Mouse (Mus musculus) layer of hippocampus, postnatal 25 days (tissue): ENCODE measurements at regions not wholly inside any gene's neighbourhood (a gene's known extent, or its start where the extent isn't known, plus 50 kb on each side); places are given as distances from the start of the nearest gene placed in this dataset.

ENCODE experiments used
- DNase-seq, 2 experiments: peaks; one replicate each; pipeline ENCODE4 v3.0.0; 2022; ENCODE audit warnings: mixed read lengths in 2 of 2, low spot score in 1 of 2; ENCODE audit errors: extremely low spot score in 1 of 2

DNA sequence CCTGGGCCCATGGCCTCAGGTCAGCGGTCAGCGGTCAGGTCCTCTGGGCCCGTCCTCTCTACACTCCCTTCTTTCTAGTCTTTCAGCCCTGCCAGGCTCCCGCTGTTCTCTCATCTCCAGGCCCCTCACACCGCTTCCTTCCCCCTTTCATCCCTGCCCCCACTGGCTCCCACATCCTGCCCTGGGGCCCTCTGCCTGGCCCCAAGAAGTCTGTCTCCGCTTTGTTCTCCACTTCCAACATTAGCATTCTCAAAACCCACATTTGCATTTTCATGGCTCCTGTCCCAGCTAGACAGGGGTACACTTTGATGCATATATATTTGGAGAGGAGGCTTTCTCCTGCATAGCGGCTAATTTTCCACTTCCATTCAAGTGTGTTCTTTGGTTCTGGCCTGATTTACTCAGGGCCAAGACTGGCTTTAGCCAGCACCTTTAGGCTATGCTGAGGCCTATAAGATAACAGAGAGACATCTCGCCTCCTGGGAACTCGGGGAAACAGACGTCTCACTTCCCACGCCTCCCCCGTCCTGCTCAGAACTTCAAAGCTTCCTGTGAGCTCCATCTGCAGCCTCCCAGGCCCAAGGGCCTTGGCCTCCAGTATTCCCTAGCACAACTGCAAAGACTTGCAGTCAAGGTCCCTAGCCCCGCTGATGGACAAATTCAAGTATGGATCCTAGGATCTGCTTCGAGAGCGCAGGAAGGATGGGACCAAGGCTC, 109.8 kb upstream of the Parp11 start:
- DNase-seq: no peak

DNA sequence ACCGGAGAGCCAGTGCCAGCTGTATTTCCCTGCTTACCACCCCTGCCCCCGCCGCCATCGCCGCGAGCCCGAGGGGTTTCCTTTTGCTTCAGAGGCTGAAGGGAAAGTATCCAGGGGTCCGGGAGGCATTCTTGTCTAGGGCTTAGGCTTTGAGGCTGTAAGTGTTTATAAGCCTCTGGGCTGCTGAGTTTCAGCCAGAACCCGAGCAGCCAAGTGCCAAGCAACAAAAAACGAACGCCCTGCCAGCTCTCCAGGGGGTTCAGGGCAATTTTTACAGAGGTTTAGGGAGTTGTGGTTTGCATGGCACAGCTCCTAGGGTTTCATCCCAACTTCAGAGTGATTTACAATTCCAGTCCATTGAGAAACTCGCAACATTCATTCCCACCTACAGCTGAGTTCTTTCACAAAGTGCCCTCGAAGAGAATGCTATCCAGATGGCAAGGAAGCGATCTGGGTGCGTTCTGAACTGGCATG, 109.2 kb upstream of the Parp11 start:
- DNase-seq: no peak

DNA sequence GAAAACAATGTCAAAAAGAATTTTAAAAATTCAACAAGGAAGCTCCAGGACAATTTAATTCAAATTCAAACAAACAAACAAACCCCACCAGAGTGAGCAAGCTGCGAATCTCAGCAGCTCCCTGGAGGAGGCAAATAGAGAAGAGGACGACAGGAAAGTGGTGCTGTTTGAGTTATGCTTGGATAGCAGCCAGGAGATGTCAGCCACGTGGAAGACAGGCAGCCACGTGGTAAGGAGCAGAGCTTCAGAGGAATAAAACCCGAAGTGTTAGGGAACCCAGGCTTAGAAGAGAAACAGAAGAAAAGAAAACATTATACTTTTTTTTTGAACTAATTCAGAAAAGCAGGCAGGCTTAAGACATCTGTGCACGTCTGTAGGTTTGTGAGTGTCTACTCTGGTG, 108.2 kb upstream of the Parp11 start:
- no peak for DNase-seq

DNA sequence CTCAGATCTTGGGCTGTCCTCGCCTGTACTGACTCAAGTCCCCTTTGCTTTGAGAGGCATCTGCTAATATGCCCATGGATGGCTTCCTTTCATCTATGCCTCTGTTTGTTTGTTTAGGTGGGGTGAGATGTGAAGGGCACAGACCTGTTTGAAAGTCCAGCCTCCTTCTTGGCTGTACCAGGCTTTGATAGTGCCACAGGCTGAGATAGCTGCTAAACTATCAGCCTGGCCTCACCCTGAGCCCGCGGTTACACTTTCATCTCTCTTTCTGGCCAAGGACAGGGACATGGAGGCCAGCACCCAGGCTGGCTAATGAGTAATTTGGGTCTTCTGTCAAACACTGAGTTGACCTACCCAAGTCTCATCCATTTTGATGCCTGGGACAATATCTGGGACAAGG, 105.0 kb upstream of the Parp11 start:
- no peak for DNase-seq

DNA sequence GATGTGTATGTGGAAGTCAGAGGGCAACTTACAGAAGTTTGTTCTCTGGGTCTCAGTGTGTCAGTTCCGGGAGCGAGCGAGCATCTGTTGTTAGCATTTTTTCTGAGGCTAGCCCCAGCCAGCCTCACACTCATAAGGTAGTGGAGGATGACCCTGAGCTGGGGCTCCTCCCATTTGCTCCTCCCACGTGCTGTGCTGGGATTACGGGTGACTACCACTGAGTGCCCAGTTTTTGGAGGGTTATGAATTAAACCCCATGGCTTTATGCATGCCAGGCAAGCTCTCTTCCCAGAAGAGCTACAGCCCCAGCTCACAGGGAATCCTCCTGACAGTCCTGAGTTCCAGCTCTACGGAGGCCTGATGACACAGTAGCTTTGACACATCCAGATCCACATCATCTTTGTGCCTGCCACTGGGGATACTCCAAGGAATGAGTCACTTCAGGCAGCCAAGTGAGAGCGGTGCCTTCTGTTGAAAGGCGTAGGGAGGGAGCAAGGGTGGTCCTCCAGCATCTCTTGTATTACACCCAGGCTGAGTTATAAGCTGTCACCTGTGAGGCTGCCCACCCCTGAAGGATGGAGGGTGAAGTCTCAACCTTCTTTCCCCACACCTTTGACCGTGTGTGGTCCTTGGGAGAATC, 97.8 kb upstream of the Parp11 start:
- DNase-seq: no peak

DNA sequence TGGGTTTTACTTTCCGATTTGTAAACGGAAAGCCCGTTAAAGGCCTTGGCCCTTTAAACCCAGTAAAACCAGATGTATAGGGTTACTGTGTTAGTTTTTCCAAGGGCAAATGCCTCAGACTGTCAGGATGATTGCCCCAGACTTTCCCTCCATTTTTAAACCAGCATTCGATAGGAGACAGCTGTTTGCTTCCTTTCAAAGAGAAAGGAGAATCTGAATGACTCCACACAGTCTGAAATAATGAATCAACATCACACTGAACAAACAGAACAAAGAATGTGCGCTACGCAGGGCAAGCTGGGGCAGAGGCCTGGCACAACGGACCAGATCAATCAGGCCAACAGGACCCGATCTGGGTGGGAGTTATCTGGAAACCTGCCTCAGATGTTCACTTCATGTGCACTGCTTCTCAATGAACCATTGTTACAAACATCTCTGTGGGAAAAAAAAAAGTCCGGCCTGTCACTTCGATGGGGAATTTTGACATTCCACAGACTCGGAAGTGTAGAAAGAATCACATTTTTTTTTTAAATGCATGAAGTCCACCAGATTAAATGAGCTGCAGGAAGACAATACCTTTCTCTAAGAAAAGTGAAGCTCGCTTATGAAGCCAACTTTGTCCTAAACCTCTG, 97.0 kb upstream of the Parp11 start:
- no peak for DNase-seq

DNA sequence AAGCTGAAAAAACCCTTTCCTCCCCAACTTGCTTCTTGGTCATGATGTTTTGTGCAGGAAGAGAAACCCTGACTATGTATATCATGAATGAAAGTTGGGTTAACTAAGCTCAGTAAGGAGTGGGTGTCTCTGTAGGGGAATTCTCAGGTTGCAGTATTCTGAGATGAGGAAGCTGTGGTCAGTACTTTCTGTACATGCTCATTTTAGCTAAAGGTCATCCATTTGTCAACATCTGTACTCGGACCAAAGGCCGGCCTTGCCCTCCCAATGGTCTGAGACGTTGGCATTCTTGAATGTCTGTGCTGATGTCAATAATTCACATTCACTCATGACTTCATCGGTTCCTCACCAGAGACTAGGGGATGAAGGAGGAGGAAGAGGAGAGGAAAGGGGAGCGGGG, 94.9 kb upstream of the Parp11 start:
- no peak for DNase-seq

DNA sequence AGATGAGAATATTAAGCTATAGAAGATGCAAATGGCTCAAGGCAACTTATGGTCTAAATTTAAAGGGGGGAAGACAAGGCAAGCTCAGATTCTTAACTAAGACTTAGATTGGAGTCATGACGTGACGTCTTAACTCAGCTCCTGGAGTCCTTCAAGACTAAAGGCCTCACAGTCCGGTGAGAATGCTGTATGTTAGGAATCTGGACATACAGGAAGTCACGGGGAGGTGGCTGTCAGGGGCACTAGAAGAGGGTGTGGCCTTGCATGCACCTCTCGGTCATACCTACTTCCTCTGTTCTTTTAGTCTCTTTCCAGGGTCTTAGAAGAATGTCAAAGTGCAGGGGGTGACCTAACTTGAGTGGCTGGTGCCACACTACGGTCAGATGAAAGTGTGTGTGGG, 91.5 kb upstream of the Parp11 start:
- no peak for DNase-seq

DNA sequence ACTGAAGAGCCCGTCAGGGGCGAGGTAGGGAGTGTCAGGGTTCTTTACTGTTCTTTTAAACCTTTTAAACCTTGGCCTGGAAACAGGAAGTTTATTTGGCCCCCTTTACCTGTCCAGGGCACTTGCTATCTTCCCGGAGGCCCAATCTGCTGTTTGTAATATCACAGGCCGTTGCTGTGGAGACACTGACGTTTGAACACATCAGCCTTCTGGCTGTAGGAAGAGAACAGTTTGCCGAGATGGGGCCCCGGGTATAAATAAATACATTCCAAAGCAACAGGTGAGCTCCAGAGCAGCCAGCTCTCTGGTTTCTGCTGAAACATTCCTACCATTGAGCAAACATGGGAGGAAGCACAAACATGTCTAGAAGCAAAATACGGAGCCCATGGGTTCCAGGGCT, 90.2 kb upstream of the Parp11 start:
- no peak for DNase-seq

DNA sequence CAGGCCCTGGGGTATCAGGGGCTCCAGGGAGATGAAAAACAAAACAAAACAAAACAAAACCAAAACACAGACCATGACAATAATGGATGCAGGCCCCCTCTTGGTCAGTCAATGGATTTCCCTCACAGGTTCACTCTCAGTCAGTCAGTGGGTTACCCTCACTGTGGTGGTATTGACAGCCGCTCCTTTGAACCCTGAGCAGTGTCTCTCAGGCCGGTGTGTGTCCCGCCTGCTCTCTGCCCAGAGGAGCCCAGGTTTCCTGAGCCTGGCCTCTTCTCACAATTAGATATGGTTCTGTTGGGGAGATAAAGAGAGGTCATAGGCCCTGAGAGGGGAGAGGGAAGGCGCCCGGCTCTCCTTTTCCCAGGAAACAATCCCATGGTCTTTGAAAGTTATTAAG, 87.8 kb upstream of the Parp11 start:
- DNase-seq: no peak

DNA sequence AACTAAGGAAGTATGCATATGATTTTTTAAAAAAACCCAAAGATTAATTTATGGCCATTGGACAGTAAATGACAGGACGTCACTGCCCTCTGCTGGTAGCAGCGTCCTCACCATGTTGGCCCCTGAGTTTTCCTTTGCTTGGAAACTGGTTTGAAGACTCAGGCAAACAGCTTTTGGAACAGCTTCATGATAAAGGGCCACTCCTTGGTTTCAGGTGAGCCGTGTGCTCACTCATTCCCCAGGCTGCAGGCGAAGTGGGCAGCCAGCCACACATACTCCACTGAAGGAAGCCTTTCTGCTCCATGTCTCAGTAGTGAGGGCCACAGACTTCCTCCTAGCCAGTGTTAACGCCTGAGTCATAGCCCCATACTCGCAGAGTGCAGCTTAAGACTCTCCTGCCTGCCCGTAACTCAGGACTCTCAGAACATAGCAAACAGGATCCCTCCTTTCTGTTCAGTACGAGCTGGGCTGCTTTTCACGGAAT, 87.2 kb upstream of the Parp11 start:
- peak; percentile 54 to 90 for DNase-seq

DNA sequence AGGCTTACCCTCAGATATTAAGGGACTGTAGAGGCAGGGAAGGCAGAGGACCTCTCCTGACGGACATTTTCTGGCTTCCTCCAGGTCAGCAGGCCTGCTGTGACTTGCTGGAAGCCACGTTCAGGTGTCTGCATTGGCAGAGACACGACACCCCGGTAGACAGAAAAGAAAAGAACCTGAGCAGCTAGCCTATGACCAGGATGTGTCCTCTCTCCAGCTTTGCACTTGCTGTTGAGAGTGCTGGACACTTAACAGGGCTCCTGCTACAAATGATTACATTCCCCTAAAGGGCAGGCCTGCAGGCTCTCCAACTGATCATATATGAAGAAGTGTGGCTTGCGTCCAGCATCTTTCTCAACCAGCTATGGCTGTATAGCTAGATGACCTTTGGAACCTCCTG, 84.5 kb upstream of the Parp11 start:
- no peak for DNase-seq

DNA sequence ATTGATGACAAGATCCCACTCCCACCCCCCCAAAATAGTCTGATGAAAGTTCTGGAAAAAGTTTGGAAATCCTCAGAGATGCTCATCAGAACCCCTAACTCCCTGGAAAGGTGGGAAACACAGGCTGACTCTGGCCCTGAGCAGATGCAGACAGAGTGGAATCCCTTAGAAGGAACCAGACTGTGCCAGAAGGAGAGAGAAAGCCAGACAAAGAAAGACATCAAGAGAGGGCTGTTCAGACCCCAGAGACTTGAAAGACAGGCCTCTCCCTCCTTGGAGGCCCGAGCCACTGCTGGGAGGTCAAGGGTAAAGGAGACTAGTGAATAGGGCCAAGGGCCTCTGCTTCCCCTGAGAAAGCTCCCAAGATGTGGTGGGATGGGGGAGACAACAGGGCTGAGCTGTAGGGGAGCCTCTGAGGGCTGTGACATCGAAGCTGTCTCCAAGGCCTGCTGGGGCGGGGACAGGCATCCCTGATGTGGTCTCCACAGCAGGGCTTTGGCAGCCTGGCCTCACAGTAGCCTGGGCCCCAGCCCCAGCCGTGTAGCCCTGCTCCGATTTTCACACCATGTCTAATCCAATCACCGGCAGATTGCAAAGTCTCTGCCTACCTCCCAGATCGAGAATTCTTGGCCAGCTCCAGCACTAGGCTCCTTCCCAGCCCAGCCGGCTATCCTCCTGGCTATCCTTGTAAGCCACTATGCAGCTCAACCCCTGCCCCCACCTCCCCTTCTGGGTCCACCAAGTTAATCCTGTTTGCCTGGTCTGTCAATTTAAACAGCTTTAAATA, 83.5 kb upstream of the Parp11 start:
- DNase-seq: no peak

DNA sequence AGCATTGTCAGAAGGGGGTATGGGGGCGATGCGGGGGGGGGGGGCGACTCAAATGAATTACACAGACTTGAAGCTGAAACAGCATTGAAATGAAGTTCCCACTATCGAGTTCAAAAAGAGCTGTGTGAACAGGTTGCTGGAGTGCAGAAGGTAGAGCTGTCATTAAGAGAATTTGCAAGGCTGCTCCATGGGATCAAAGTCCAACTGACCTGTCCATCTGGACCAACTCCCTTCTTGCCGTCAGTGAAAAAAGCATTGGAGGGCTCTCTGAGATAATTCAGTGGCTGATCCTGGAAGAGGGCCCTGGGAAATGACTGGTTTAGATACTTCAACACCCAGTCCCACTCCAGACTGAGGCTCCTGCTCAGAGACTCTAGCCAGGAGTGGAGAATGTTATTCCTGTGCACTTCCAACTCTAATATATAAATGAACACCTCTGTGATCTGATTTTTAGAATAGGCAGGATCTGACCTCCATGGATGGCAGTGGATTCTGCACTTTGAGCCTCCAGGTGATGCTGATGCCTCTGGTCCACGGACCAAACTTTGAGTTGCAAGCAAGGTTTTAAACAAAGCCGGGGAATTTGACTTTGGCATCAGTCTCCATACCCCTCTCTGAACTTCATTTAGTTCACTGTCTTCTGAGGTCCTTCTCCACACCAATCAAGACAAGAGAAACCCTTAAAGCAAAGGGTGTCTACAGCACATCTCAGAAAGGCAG, 82.6 kb upstream of the Parp11 start:
- no peak for DNase-seq

DNA sequence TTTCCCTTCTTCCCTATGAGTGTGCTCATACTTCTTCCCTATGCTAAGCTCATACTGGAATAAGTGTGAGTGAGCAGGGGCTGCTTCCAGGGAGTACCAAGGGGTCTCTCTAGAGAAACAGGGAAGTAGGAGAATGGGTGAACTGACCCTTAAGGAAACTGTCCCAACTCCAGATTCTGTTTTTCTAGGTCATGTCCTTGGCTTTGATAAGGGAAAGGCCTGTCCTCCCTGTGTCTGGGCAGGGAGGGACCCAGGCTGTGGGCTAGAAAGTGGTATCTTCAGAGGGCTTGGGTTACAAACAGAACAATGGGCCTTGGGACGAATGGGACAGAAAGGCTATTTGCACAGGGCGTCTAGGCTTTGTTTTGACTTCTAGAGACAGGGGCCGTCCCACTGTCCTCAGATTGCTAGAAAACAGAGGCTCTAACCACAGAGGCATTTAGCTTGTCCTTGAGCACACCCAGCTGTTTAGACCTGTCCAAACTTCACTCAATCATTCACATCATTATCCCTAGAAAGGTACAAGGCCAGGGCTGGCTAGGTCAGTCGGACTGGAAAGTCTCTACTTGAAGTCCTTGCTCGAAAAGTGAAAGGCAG, 82.0 kb upstream of the Parp11 start:
- no peak for DNase-seq

DNA sequence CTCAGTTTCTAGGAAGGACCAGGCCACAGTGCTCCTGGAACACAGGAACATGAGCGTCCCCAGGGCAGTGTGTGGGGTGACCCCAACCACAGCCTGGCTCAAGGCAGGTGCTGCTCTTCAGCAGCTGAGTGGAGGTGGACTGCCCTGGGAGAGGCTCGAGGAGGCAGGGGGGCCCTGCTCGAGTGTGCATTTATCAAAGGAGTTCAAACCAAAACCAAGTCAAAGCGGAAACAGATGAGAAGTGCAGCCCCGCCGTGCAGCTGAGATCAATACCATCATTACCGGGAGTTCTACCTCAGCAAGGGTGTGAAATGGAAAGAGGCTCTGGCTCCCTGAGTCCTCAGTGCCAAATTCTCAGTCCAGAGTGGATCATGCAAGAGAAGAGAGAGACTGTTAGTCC, 81.4 kb upstream of the Parp11 start:
- no peak for DNase-seq

DNA sequence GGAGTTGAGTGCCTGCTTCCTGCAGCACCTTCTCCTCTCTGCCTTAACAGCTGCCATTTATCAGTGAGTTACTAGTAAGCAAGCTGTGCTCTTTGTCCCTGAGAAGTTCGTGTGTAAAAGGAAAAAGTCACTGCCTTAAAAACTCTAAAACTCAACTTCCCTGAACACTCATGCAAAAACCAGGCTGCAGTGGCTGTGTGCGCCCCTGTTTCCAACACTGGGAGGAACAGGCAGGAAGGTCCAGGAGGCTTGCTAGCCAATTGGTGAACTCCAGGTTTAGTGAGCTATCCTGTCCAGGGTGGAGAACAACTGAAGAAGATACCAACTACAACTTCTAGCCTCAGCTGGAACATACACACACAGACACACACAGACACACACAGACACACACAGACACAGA, 81.0 kb upstream of the Parp11 start:
- DNase-seq: no peak

DNA sequence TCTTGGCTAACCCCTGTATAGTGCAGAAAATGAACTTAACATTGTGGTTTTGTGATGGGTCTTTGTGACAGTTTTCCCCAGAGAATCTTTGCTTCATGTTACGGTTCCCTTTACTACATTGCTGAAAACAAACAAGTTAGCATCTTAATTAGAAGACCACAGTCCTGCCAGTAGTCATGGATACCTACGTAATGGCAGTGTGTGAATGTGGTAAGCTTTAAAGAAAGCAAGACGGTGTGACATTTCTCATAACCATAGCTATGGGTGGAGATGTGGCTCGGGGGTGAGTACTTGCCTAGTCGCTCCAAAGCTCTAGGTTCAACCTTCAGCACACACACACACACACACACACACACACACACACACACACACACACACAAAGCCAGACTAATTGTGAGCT, 73.6 kb upstream of the Parp11 start:
- DNase-seq: no peak

DNA sequence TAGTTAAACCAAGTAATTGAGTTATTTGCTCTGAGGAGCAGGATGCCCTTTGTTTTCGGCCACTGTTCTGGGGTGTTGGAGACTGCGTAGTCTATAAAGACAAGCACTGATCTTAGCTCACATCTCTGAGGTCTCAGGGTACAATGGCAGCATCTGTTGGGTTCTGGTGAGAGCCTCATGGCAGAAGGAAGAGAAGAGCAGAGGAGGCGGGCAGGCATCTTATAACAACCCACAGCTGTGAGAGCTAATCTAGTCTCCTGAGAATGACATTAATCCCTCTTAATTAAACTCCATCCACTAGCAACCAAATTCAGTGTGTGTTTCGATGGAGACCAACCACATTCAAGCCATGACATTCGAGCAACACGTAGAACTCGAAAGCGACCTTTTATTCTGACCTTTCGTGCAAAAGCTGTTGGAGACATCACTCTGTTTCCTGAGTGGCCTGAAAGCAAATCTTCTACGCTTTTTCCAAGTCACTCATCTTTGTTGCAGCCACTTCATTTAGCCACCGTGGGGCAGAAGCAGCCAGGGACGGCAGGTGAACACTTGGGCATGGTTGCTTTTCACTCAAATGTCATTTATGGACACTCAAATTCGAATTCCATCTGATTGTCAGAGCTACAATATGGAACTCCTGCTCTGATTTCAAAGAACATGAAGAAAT, 72.7 kb upstream of the Parp11 start:
- DNase-seq: no peak
